Mouse (Mus musculus): ENCODE measurements around the gene Mcu. TPM values are rescaled to one million over a fixed set of nuclear protein-coding genes. Genes with fewer than 3 reads are reported as not detected.

Mcu gene
- polyA plus RNA-seq, 1 experiment = 5.3 TPM

- WGBS = 75% methylated on average over 6 of the region's 6 CpGs
- Histone ChIP-seq H3K36me3 (ENCODE audit: control insufficient read depth, insufficient read depth, low read length) (no peaks in the 10 kb centered on the region), H3K4me3 (ENCODE audit: extremely low read depth, insufficient read depth, insufficient read length) (no peak overlapping the region), H3K4me1 (ENCODE audit: control insufficient read depth, insufficient read depth, insufficient read length) (no peaks in the 10 kb centered on the region), H3K27ac (ENCODE audit: insufficient read depth, low read length) (0 out of 2 replicates have a peak overlapping the region, but pooled peaks have one; percentile 17), H3K27me3 (ENCODE audit: control insufficient read depth, insufficient read depth, low read length) (no peaks in the 10 kb centered on the region)
- TF ChIP-seq POLR2A (IDR thresholded peaks at IDR 0.05; ENCODE audit: low read depth, low read length) = no peak
- TF ChIP-seq CTCF (IDR thresholded peaks at IDR 0.05; ENCODE audit: extremely low read depth, insufficient read depth, insufficient read length, insufficient replicate concordance) = no peak
- DNase-seq (ENCODE audit: low read depth in 1 of 2, low spot score in 2 of 2) = no peak
These were observed 176.3 kb downstream of the Mcu start for GRCm38 (mm10) chr10:59440177-59440576.

GRCm38 (mm10) chr10:59439508-59439931 lies 177.0 kb downstream of the Mcu start:
- H3K27me3 ChIP-seq (ENCODE audit: control insufficient read depth, insufficient read depth, low read length) = no peaks in the 10 kb centered on the region
- 65% methylated on average over 5 of the region's 5 CpGs for WGBS
- no peak for DNase-seq (ENCODE audit: low read depth in 1 of 2, low spot score in 2 of 2)
- H3K4me1 ChIP-seq (ENCODE audit: control insufficient read depth, insufficient read depth, insufficient read length) = no peaks in the 10 kb centered on the region
- H3K27ac ChIP-seq (ENCODE audit: insufficient read depth, low read length) = peak overlapping the region; percentile 41; the same call in 1 of the 2 replicates
- H3K4me3 ChIP-seq (ENCODE audit: extremely low read depth, insufficient read depth, insufficient read length) = no peak overlapping the region
- no peak for TF ChIP-seq POLR2A (IDR thresholded peaks at IDR 0.05; ENCODE audit: low read depth, low read length)
- no peak for TF ChIP-seq CTCF (IDR thresholded peaks at IDR 0.05; ENCODE audit: extremely low read depth, insufficient read depth, insufficient read length, insufficient replicate concordance)
- no peaks in the 10 kb centered on the region for H3K36me3 ChIP-seq (ENCODE audit: control insufficient read depth, insufficient read depth, low read length)

- WGBS = 93% methylated on average over 12 of the region's 12 CpGs
- Histone ChIP-seq H3K4me3 (ENCODE audit: extremely low read depth, insufficient read depth, insufficient read length) (no peak overlapping the region), H3K27ac (ENCODE audit: insufficient read depth, low read length) (no peak overlapping the region), H3K4me1 (ENCODE audit: control insufficient read depth, insufficient read depth, insufficient read length) (no peaks in the 10 kb centered on the region), H3K27me3 (ENCODE audit: control insufficient read depth, insufficient read depth, low read length) (no peaks in the 10 kb centered on the region), H3K36me3 (ENCODE audit: control insufficient read depth, insufficient read depth, low read length) (no peaks in the 10 kb centered on the region)
- no peak for DNase-seq (ENCODE audit: low read depth in 1 of 2, low spot score in 2 of 2)
- TF ChIP-seq CTCF (IDR thresholded peaks at IDR 0.05; ENCODE audit: extremely low read depth, insufficient read depth, insufficient read length, insufficient replicate concordance) = no peak
- TF ChIP-seq POLR2A (IDR thresholded peaks at IDR 0.05; ENCODE audit: low read depth, low read length) = no peak
These were observed 177.8 kb downstream of the Mcu start for GRCm38 (mm10) chr10:59438651-59439050.

GRCm38 (mm10) chr10:59435746-59436145 lies 180.7 kb downstream of the Mcu start:
- TF ChIP-seq CTCF (IDR thresholded peaks at IDR 0.05; ENCODE audit: extremely low read depth, insufficient read depth, insufficient read length, insufficient replicate concordance) = no peak
- TF ChIP-seq POLR2A (IDR thresholded peaks at IDR 0.05; ENCODE audit: low read depth, low read length) = no peak
- H3K4me3 ChIP-seq (ENCODE audit: extremely low read depth, insufficient read depth, insufficient read length) = no peak overlapping the region
- H3K27ac ChIP-seq (ENCODE audit: insufficient read depth, low read length) = no peak overlapping the region
- H3K27me3 ChIP-seq (ENCODE audit: control insufficient read depth, insufficient read depth, low read length) = no peaks in the 10 kb centered on the region
- no peaks in the 10 kb centered on the region; the same call in 1 of the 2 replicates for H3K4me1 ChIP-seq (ENCODE audit: control insufficient read depth, insufficient read depth, insufficient read length)
- DNase-seq (ENCODE audit: low read depth in 1 of 2, low spot score in 2 of 2) = no peak
- 88% methylated on average over 18 of the region's 18 CpGs for WGBS
- H3K36me3 ChIP-seq (ENCODE audit: control insufficient read depth, insufficient read depth, low read length) = no peaks in the 10 kb centered on the region

- Histone ChIP-seq H3K27ac (ENCODE audit: insufficient read depth, low read length) (no peak overlapping the region), H3K4me3 (ENCODE audit: extremely low read depth, insufficient read depth, insufficient read length) (no peak overlapping the region), H3K36me3 (ENCODE audit: control insufficient read depth, insufficient read depth, low read length) (no peaks in the 10 kb centered on the region), H3K27me3 (ENCODE audit: control insufficient read depth, insufficient read depth, low read length) (no peaks in the 10 kb centered on the region), H3K4me1 (ENCODE audit: control insufficient read depth, insufficient read depth, insufficient read length) (no peaks in the 10 kb centered on the region; the same call in 1 of the 2 replicates)
- TF ChIP-seq CTCF (IDR thresholded peaks at IDR 0.05; ENCODE audit: extremely low read depth, insufficient read depth, insufficient read length, insufficient replicate concordance) (no peak), POLR2A (IDR thresholded peaks at IDR 0.05; ENCODE audit: low read depth, low read length) (no peak)
- 7% methylated on average over 6 of the region's 6 CpGs for WGBS
- DNase-seq (ENCODE audit: low read depth in 1 of 2, low spot score in 2 of 2) = no peak
These were observed 185.7 kb downstream of the Mcu start for GRCm38 (mm10) chr10:59430701-59431218.

GRCm38 (mm10) chr10:59429448-59430135 lies 186.9 kb downstream of the Mcu start:
- DNase-seq (ENCODE audit: low read depth in 1 of 2, low spot score in 2 of 2) = no peak
- no peaks in the 10 kb centered on the region; the same call in 1 of the 2 replicates for H3K4me1 ChIP-seq (ENCODE audit: control insufficient read depth, insufficient read depth, insufficient read length)
- H3K27ac ChIP-seq (ENCODE audit: insufficient read depth, low read length) = no peak overlapping the region
- H3K27me3 ChIP-seq (ENCODE audit: control insufficient read depth, insufficient read depth, low read length) = no peaks in the 10 kb centered on the region
- H3K4me3 ChIP-seq (ENCODE audit: extremely low read depth, insufficient read depth, insufficient read length) = no peak overlapping the region
- 82% methylated on average over 16 of the region's 16 CpGs for WGBS
- no peak for TF ChIP-seq CTCF (IDR thresholded peaks at IDR 0.05; ENCODE audit: extremely low read depth, insufficient read depth, insufficient read length, insufficient replicate concordance)
- no peak for TF ChIP-seq POLR2A (IDR thresholded peaks at IDR 0.05; ENCODE audit: low read depth, low read length)
- H3K36me3 ChIP-seq (ENCODE audit: control insufficient read depth, insufficient read depth, low read length) = no peaks in the 10 kb centered on the region

- no peaks in the 10 kb centered on the region for H3K27me3 ChIP-seq (ENCODE audit: control insufficient read depth, insufficient read depth, low read length)
- no peak overlapping the region for H3K4me3 ChIP-seq (ENCODE audit: extremely low read depth, insufficient read depth, insufficient read length)
- TF ChIP-seq CTCF (IDR thresholded peaks at IDR 0.05; ENCODE audit: extremely low read depth, insufficient read depth, insufficient read length, insufficient replicate concordance) (no peak), POLR2A (IDR thresholded peaks at IDR 0.05; ENCODE audit: low read depth, low read length) (no peak)
- no peaks in the 10 kb centered on the region for H3K36me3 ChIP-seq (ENCODE audit: control insufficient read depth, insufficient read depth, low read length)
- WGBS = 88% methylated on average over 4 of the region's 4 CpGs
- no peak for DNase-seq (ENCODE audit: low read depth in 1 of 2, low spot score in 2 of 2)
- no peak overlapping the region for H3K27ac ChIP-seq (ENCODE audit: insufficient read depth, low read length)
- H3K4me1 ChIP-seq (ENCODE audit: control insufficient read depth, insufficient read depth, insufficient read length) = no peaks in the 10 kb centered on the region; the same call in 1 of the 2 replicates
These were observed 190.1 kb downstream of the Mcu start for GRCm38 (mm10) chr10:59426371-59426770.

Measured in spleen, adult 2 months (tissue).